In the genomic region with DNA sequence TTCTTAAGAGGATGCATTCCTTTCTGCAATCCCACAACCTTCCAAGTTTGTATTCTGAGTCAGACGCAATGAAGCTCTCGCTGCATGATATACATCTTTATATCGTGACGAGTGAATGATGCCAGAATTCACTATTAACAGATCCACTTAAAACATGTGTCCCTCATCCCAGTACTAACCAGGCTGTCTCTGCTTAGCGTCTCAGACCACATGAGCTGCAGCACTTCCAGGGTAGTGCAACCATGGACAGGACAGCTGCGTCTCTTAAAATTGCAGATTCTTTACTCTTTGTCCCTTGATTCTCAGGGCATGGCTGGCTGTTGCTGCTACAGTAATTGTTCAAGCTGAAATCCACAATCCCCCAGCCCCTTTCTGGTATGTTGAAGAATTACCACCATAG, we compare ENCODE assay signal across 19 mouse cellular contexts.
"Had no signal": no experiment of that assay in that cellular context is flagged by ENCODE, and none has a peak within 500 bp of the region (broad histone marks: within the 10 kb centered on the region; RNA-seq: fewer than 3 reads in every experiment).

No protein-coding gene starts in this region.

- H3K4me2 ChIP-seq: liver, embryonic 12.5 days; midbrain, embryonic 12.5 days; neural tube, embryonic 13.5 days; neural tube, embryonic 15.5 days had no signal

- ATAC-seq: liver, embryonic 12.5 days; midbrain, embryonic 16.5 days had no signal

- H3K36me3 ChIP-seq: liver, embryonic 12.5 days; midbrain, embryonic 10.5 days; midbrain, embryonic 12.5 days; neural tube, embryonic 13.5 days; neural tube, embryonic 15.5 days had no signal

- H3K9ac ChIP-seq: liver, embryonic 12.5 days; liver, embryonic 14.5 days; midbrain, embryonic 12.5 days; neural tube, embryonic 13.5 days; neural tube, embryonic 15.5 days had no signal

- DNase-seq: lung, adult 2 months; lung, postnatal 14 days; lung, postnatal 4 days; midbrain, embryonic 14.5 days; right cerebral cortex, adult 18-20 months; right cerebral cortex, postnatal 25 days; right cerebral cortex, postnatal 4 days; spleen, adult 18-20 months; thymus, adult 18-20 months; thymus, postnatal 14 days; thymus, postnatal 36 days had no signal

- H3K4me3 ChIP-seq: liver, embryonic 12.5 days; midbrain, embryonic 10.5 days; midbrain, embryonic 12.5 days; myocyte; neural tube, embryonic 13.5 days; neural tube, embryonic 15.5 days had no signal

- H3K4me1 ChIP-seq: liver, embryonic 12.5 days had no signal

- H3K9me3 ChIP-seq: liver, embryonic 12.5 days; midbrain, embryonic 10.5 days; midbrain, embryonic 12.5 days; neural tube, embryonic 13.5 days; neural tube, embryonic 15.5 days had no signal

- H3K27me3 ChIP-seq: liver, embryonic 12.5 days; midbrain, embryonic 12.5 days; neural tube, embryonic 13.5 days; neural tube, embryonic 15.5 days had no signal

- H3K27ac ChIP-seq: liver, embryonic 12.5 days; liver, embryonic 14.5 days; midbrain, embryonic 10.5 days; midbrain, embryonic 12.5 days; neural tube, embryonic 13.5 days; neural tube, embryonic 15.5 days had no signal
